Mouse (Mus musculus): ENCODE data around the gene Cyth1. TPM values are rescaled to one million over a fixed set of nuclear protein-coding genes. Genes with fewer than 3 reads are reported as not detected.
A peak's percentile ranks its signal among the peaks of the same experiment; 100 is the strongest.

Gene Cyth1
- polyA plus RNA-seq, 1 experiment from 2014 or later = 9.3 TPM

GRCm38 (mm10) chr11:118151423-118152180 lies 96.8 kb downstream of the Cyth1 start:
- H3K4me1 ChIP-seq (replicated peaks; ENCODE audit: control insufficient read depth, insufficient read depth, low read length) = peaks cover 22% of the 10 kb centered on the region
- 77% methylated on average over 5 of the region's 5 CpGs for WGBS
- 0 out of 2 replicates have a peak overlapping the region, but pooled peaks have one; percentile 72 for H3K27ac ChIP-seq (ENCODE audit: low read depth)
- no peaks in the 10 kb centered on the region for H3K27me3 ChIP-seq (replicated peaks; ENCODE audit: control insufficient read depth, insufficient read depth, low read length)
- H3K9ac ChIP-seq (ENCODE audit: low read length) = no peak overlapping the region
- ATAC-seq (replicated peaks; ENCODE audit: low FRiP score, low TSS enrichment, low read depth) (no peak), DNase-seq (ENCODE audit: low spot score) (no peak)
- no peak overlapping the region for H3K4me2 ChIP-seq (ENCODE audit: low read length)
- H3K4me3 ChIP-seq (ENCODE audit: low read depth, low read length) = no peak overlapping the region
- peaks cover 7% of the 10 kb centered on the region; the same call in 1 of the 2 replicates for H3K9me3 ChIP-seq (ENCODE audit: control insufficient read depth, low read length)
- no peaks in the 10 kb centered on the region for H3K36me3 ChIP-seq (ENCODE audit: control insufficient read depth, insufficient read depth, low read length)

- Histone ChIP-seq H3K9me3 (ENCODE audit: control insufficient read depth, low read length) (peaks cover 3% of the 10 kb centered on the region; the same call in 1 of the 2 replicates), H3K27me3 (replicated peaks; ENCODE audit: control insufficient read depth, insufficient read depth, low read length) (no peaks in the 10 kb centered on the region), H3K4me3 (ENCODE audit: low read depth, low read length) (no peak overlapping the region), H3K27ac (ENCODE audit: low read depth) (peak overlapping the region; percentile 72), H3K9ac (ENCODE audit: low read length) (no peak overlapping the region), H3K4me1 (replicated peaks; ENCODE audit: control insufficient read depth, insufficient read depth, low read length) (peaks cover 29% of the 10 kb centered on the region), H3K36me3 (ENCODE audit: control insufficient read depth, insufficient read depth, low read length) (no peaks in the 10 kb centered on the region), H3K4me2 (ENCODE audit: low read length) (no peak overlapping the region)
- DNase-seq (ENCODE audit: low spot score) (peak; percentile 79), ATAC-seq (replicated peaks; ENCODE audit: low FRiP score, low TSS enrichment, low read depth) (peak; percentile 73)
- 37% methylated on average over 9 of the region's 9 CpGs for WGBS
These were observed 98.2 kb downstream of the Cyth1 start for GRCm38 (mm10) chr11:118150115-118150701.

- 64% methylated on average over 9 of the region's 9 CpGs for WGBS
- Histone ChIP-seq H3K4me2 (ENCODE audit: low read length) (no peak overlapping the region), H3K9me3 (ENCODE audit: control insufficient read depth, low read length) (peaks cover 3% of the 10 kb centered on the region; the same call in 1 of the 2 replicates), H3K27ac (ENCODE audit: low read depth) (no peak overlapping the region), H3K9ac (ENCODE audit: low read length) (no peak overlapping the region), H3K36me3 (ENCODE audit: control insufficient read depth, insufficient read depth, low read length) (no peaks in the 10 kb centered on the region), H3K4me1 (replicated peaks; ENCODE audit: control insufficient read depth, insufficient read depth, low read length) (peaks cover 29% of the 10 kb centered on the region), H3K27me3 (replicated peaks; ENCODE audit: control insufficient read depth, insufficient read depth, low read length) (no peaks in the 10 kb centered on the region), H3K4me3 (ENCODE audit: low read depth, low read length) (no peak overlapping the region)
- ATAC-seq (replicated peaks; ENCODE audit: low FRiP score, low TSS enrichment, low read depth) (no peak), DNase-seq (ENCODE audit: low spot score) (no peak)
These were observed 100.3 kb downstream of the Cyth1 start for GRCm38 (mm10) chr11:118147877-118148637.

GRCm38 (mm10) chr11:118146446-118146845 lies 101.9 kb downstream of the Cyth1 start:
- no peak for ATAC-seq (replicated peaks; ENCODE audit: low FRiP score, low TSS enrichment, low read depth)
- DNase-seq (ENCODE audit: low spot score) = no peak
- no peaks in the 10 kb centered on the region for H3K27me3 ChIP-seq (replicated peaks; ENCODE audit: control insufficient read depth, insufficient read depth, low read length)
- no peak overlapping the region for H3K9ac ChIP-seq (ENCODE audit: low read length)
- WGBS = 94% methylated on average over 10 of the region's 10 CpGs
- peak overlapping the region; percentile 22; the same call in 1 of the 2 replicates for H3K27ac ChIP-seq (ENCODE audit: low read depth)
- peaks cover 29% of the 10 kb centered on the region for H3K4me1 ChIP-seq (replicated peaks; ENCODE audit: control insufficient read depth, insufficient read depth, low read length)
- H3K4me2 ChIP-seq (ENCODE audit: low read length) = no peak overlapping the region
- no peaks in the 10 kb centered on the region for H3K36me3 ChIP-seq (ENCODE audit: control insufficient read depth, insufficient read depth, low read length)
- H3K9me3 ChIP-seq (ENCODE audit: control insufficient read depth, low read length) = peaks cover 3% of the 10 kb centered on the region; the same call in 1 of the 2 replicates
- H3K4me3 ChIP-seq (ENCODE audit: low read depth, low read length) = no peak overlapping the region

GRCm38 (mm10) chr11:118145771-118146351 lies 102.5 kb downstream of the Cyth1 start:
- Histone ChIP-seq H3K4me2 (ENCODE audit: low read length) (no peak overlapping the region), H3K27ac (ENCODE audit: low read depth) (peak overlapping the region; percentile 22; the same call in 1 of the 2 replicates), H3K4me3 (ENCODE audit: low read depth, low read length) (no peak overlapping the region), H3K9ac (ENCODE audit: low read length) (0 out of 2 replicates have a peak overlapping the region, but pooled peaks have one; percentile 13), H3K27me3 (replicated peaks; ENCODE audit: control insufficient read depth, insufficient read depth, low read length) (no peaks in the 10 kb centered on the region), H3K36me3 (ENCODE audit: control insufficient read depth, insufficient read depth, low read length) (no peaks in the 10 kb centered on the region), H3K4me1 (replicated peaks; ENCODE audit: control insufficient read depth, insufficient read depth, low read length) (peaks cover 26% of the 10 kb centered on the region), H3K9me3 (ENCODE audit: control insufficient read depth, low read length) (peaks cover 2% of the 10 kb centered on the region; the same call in 1 of the 2 replicates)
- 65% methylated on average over 16 of the region's 16 CpGs for WGBS
- DNase-seq (ENCODE audit: low spot score) = no peak
- no peak for ATAC-seq (replicated peaks; ENCODE audit: low FRiP score, low TSS enrichment, low read depth)

- Histone ChIP-seq H3K4me3 (ENCODE audit: low read depth, low read length) (no peak overlapping the region), H3K4me1 (replicated peaks; ENCODE audit: control insufficient read depth, insufficient read depth, low read length) (peaks cover 18% of the 10 kb centered on the region), H3K27ac (ENCODE audit: low read depth) (no peak overlapping the region), H3K9ac (ENCODE audit: low read length) (no peak overlapping the region), H3K9me3 (ENCODE audit: control insufficient read depth, low read length) (no peaks in the 10 kb centered on the region), H3K27me3 (replicated peaks; ENCODE audit: control insufficient read depth, insufficient read depth, low read length) (no peaks in the 10 kb centered on the region), H3K4me2 (ENCODE audit: low read length) (no peak overlapping the region), H3K36me3 (ENCODE audit: control insufficient read depth, insufficient read depth, low read length) (no peaks in the 10 kb centered on the region)
- WGBS = 92% methylated on average over 4 of the region's 4 CpGs
- DNase-seq (ENCODE audit: low spot score) = no peak
- no peak for ATAC-seq (replicated peaks; ENCODE audit: low FRiP score, low TSS enrichment, low read depth)
These were observed 103.3 kb downstream of the Cyth1 start for GRCm38 (mm10) chr11:118145092-118145491.

- Histone ChIP-seq H3K4me1 (replicated peaks; ENCODE audit: control insufficient read depth, insufficient read depth, low read length) (peaks cover 10% of the 10 kb centered on the region; the same call in 1 of the 2 replicates), H3K9ac (ENCODE audit: low read length) (no peak overlapping the region), H3K36me3 (ENCODE audit: control insufficient read depth, insufficient read depth, low read length) (no peaks in the 10 kb centered on the region), H3K4me2 (ENCODE audit: low read length) (no peak overlapping the region), H3K9me3 (ENCODE audit: control insufficient read depth, low read length) (peaks cover 3% of the 10 kb centered on the region; the same call in 1 of the 2 replicates), H3K4me3 (ENCODE audit: low read depth, low read length) (no peak overlapping the region), H3K27me3 (replicated peaks; ENCODE audit: control insufficient read depth, insufficient read depth, low read length) (no peaks in the 10 kb centered on the region), H3K27ac (ENCODE audit: low read depth) (no peak overlapping the region)
- no peak for DNase-seq (ENCODE audit: low spot score)
- WGBS = 87% methylated on average over 4 of the region's 4 CpGs
- ATAC-seq (replicated peaks; ENCODE audit: low FRiP score, low TSS enrichment, low read depth) = no peak
These were observed 104.7 kb downstream of the Cyth1 start for GRCm38 (mm10) chr11:118143731-118144130.

GRCm38 (mm10) chr11:118142547-118143165 lies 105.7 kb downstream of the Cyth1 start:
- Histone ChIP-seq H3K36me3 (ENCODE audit: control insufficient read depth, insufficient read depth, low read length) (no peaks in the 10 kb centered on the region), H3K4me3 (ENCODE audit: low read depth, low read length) (no peak overlapping the region), H3K27me3 (replicated peaks; ENCODE audit: control insufficient read depth, insufficient read depth, low read length) (no peaks in the 10 kb centered on the region), H3K9me3 (ENCODE audit: control insufficient read depth, low read length) (peaks cover 5% of the 10 kb centered on the region; the same call in 1 of the 2 replicates), H3K4me1 (replicated peaks; ENCODE audit: control insufficient read depth, insufficient read depth, low read length) (peaks cover 7% of the 10 kb centered on the region; the same call in 1 of the 2 replicates), H3K4me2 (ENCODE audit: low read length) (no peak overlapping the region), H3K9ac (ENCODE audit: low read length) (no peak overlapping the region), H3K27ac (ENCODE audit: low read depth) (peak overlapping the region; percentile 57; the same call in 1 of the 2 replicates)
- DNase-seq (ENCODE audit: low spot score) (no peak), ATAC-seq (replicated peaks; ENCODE audit: low FRiP score, low TSS enrichment, low read depth) (no peak)
- 40% methylated on average over 7 of the region's 7 CpGs for WGBS

Measured in intestine, embryonic 14.5 days (tissue).